Mouse (Mus musculus) brain, embryonic 14.5 days (tissue): ENCODE measurements at regions not wholly inside any gene's neighbourhood (a gene's known extent, or its start where the extent isn't known, plus 50 kb on each side); places are given as distances from the start of the nearest gene placed in this dataset.

Experiments
- CTCF ChIP-seq: fragments of 200-500 bp; IDR thresholded peaks from 2 replicates; pipeline ENCODE4 v1.5.1; 2012; ENCODE audit warnings: inconsistent platforms, mild to moderate bottlenecking, moderate library complexity, borderline replicate concordance; ENCODE audit not compliant: insufficient read depth, insufficient read length; ENCODE audit errors: extremely low read depth
- POLR2A ChIP-seq: fragments of 200-500 bp; IDR thresholded peaks from 2 replicates; pipeline ENCODE4 v1.6.1; 2012; ENCODE audit warnings: mild to moderate bottlenecking, inconsistent platforms, borderline replicate concordance; ENCODE audit not compliant: poor library complexity, insufficient read depth, insufficient read length, severe bottlenecking; ENCODE audit errors: extremely low read depth

DNA sequence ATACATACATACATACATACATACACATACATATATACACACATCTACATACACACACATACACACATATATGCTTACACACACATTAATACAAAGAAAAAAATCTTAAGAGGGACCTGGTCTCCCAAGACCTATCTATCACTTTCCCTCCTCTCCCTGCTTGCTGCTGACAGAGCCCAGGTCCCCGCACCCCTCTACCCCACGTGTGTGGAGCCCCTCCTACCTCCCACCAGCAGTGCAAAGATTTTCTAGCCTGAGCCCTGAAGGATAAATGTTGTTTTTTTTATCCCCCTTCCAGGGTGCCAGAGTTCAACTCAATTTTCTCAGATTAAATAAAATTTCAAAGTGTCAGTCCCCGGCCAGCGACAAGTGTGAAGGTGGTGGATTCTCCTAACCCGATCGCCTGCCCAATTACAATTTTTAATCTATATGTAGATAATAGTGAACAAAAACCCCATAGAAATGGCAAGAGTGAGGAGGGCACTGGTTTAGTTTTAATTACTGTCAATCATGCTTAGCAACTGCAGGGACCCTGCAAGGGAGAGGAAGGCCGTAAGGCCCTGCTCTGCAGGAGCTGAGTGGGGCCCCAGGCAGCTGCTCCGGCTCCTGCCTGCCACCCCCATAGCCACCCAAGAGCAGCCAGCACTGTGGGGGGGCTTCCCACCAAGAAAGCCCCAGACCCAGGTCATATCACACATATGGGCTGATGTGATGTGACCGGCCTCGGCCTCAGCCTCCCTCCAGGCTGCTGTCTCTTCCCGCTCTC lies 85.7 kb downstream of the Cryba4 start:
- TF ChIP-seq CTCF (no peak), POLR2A (no peak)
